Mouse (Mus musculus): ENCODE measurements around the gene Prkar1b.

Gene Prkar1b

GRCm38 (mm10) chr5:139004588-139004987, 145.2 kb downstream of the Prkar1b start:
- no peak for DNase-seq (ENCODE audit: low spot score in 2 of 2)

- DNase-seq (ENCODE audit: low spot score in 2 of 2): no peak
Measured at GRCm38 (mm10) chr5:138999716-139000115, 150.1 kb downstream of the Prkar1b start.

- no peak for DNase-seq (ENCODE audit: low spot score in 2 of 2)
Measured at GRCm38 (mm10) chr5:138997936-138998580, 151.7 kb downstream of the Prkar1b start.

GRCm38 (mm10) chr5:138997171-138997788, 152.5 kb downstream of the Prkar1b start, which contains the start of gene Pdgfa:
TSS of gene Pdgfa (minus strand) at chr5:138997370.
- DNase-seq (ENCODE audit: low spot score in 2 of 2): no peak

GRCm38 (mm10) chr5:138996322-138997073, 153.3 kb downstream of the Prkar1b start:
- DNase-seq (ENCODE audit: low spot score in 2 of 2): no peak

GRCm38 (mm10) chr5:138995721-138996311, 154.0 kb downstream of the Prkar1b start:
- DNase-seq (ENCODE audit: low spot score in 2 of 2): no peak

GRCm38 (mm10) chr5:138994786-138995720, 154.7 kb downstream of the Prkar1b start:
- DNase-seq (ENCODE audit: low spot score in 2 of 2): peak; percentile 16 to 19

- no peak for DNase-seq (ENCODE audit: low spot score in 2 of 2)
Measured at GRCm38 (mm10) chr5:138994108-138994785, 155.6 kb downstream of the Prkar1b start.

- DNase-seq (ENCODE audit: low spot score in 2 of 2): no peak
Measured at GRCm38 (mm10) chr5:138993371-138994107, 156.3 kb downstream of the Prkar1b start.

- DNase-seq (ENCODE audit: low spot score in 2 of 2): no peak
Measured at GRCm38 (mm10) chr5:138992611-138993370, 157.0 kb downstream of the Prkar1b start.

GRCm38 (mm10) chr5:138991734-138992133, 158.1 kb downstream of the Prkar1b start:
- no peak for DNase-seq (ENCODE audit: low spot score in 2 of 2)

- DNase-seq (ENCODE audit: low spot score in 2 of 2): no peak
Measured at GRCm38 (mm10) chr5:138990659-138991380, 159.0 kb downstream of the Prkar1b start.

- DNase-seq (ENCODE audit: low spot score in 2 of 2): no peak
Measured at GRCm38 (mm10) chr5:138989567-138989966, 160.2 kb downstream of the Prkar1b start.

GRCm38 (mm10) chr5:138988764-138989163, 161.0 kb downstream of the Prkar1b start:
- no peak for DNase-seq (ENCODE audit: low spot score in 2 of 2)

GRCm38 (mm10) chr5:138987994-138988393, 161.8 kb downstream of the Prkar1b start:
- no peak for DNase-seq (ENCODE audit: low spot score in 2 of 2)

- DNase-seq (ENCODE audit: low spot score in 2 of 2): no peak
Measured at GRCm38 (mm10) chr5:138981921-138982320, 167.9 kb downstream of the Prkar1b start.

GRCm38 (mm10) chr5:138980608-138981007, 169.2 kb downstream of the Prkar1b start:
- no peak for DNase-seq (ENCODE audit: low spot score in 2 of 2)

GRCm38 (mm10) chr5:138979840-138980239, 170.0 kb downstream of the Prkar1b start:
- DNase-seq (ENCODE audit: low spot score in 2 of 2): no peak

All from spleen, postnatal 36 days (tissue).